Mouse (Mus musculus) G1E (cell line): ENCODE results near the gene Psmb7.

Experiments used
- CTCF ChIP-seq: IDR thresholded peaks from 2 replicates; pipeline ENCODE4 v1.5.1; 2012; ENCODE audit warnings: low read depth, low read length, inconsistent platforms, mixed read lengths
- POLR2AphosphoS5 ChIP-seq: IDR thresholded peaks from 2 replicates; pipeline ENCODE4 v1.6.1; 2012; ENCODE audit warnings: low read depth, low read length, inconsistent platforms; ENCODE audit not compliant: insufficient replicate concordance

DNA sequence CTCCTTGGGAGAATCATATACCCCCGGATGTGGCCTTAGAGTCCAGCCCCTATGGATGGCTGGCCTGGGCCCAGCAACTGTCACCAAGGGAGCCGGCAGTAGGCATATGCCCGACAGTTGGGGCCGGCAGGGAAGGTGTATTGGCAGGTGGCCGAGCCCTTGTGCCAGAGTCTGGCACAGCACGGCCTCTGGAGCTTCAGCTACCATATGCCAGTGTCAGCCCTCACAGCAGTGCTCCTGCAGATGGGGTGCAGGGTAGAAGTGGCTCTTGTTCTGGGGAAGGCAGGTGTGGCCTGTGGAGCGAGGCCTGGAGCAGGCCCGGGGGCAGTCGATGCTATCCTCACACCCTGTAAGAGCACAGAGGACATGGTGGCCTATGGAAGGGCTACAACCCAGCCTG lies 104.2 kb downstream of the Psmb7 start:
- TF ChIP-seq CTCF (no peak), POLR2AphosphoS5 (no peak)
